Mouse (Mus musculus) cerebellum, adult 2 months (tissue): Measurements from ENCODE around the gene Fth1.

Experiments
- CTCF ChIP-seq: fragments of 200-500 bp; IDR thresholded peaks from 2 replicates; pipeline ENCODE4 v1.5.1; 2011; ENCODE audit warnings: low read depth, mild to moderate bottlenecking, control low read depth, low read length, moderate library complexity, borderline replicate concordance; ENCODE audit not compliant: insufficient read depth
- POLR2A ChIP-seq: fragments of 200-500 bp; IDR thresholded peaks from 2 replicates; pipeline ENCODE4 v1.6.1; 2011; ENCODE audit warnings: low read length, control low read depth, borderline replicate concordance; ENCODE audit not compliant: insufficient read depth

- TF ChIP-seq CTCF (no peak), POLR2A (peak; percentile 93)
Observed at GRCm38 (mm10) chr19:9982151-9982851, 1.9 kb downstream of the Fth1 start.
